Mouse (Mus musculus) liver, adult 2 months (tissue): ENCODE measurements at regions not wholly inside any gene's neighbourhood (a gene's known extent, or its start where the extent isn't known, plus 50 kb on each side); places are given as distances from the start of the nearest gene placed in this dataset.

Source experiments
- CTCF ChIP-seq: fragments of 200-500 bp; IDR thresholded peaks from 2 replicates; pipeline ENCODE4 v1.5.1; 2011; ENCODE audit warnings: low read depth, low read length, control low read depth
- POLR2A ChIP-seq: fragments of 200-500 bp; IDR thresholded peaks from 2 replicates; pipeline ENCODE4 v1.6.1; 2011; ENCODE audit warnings: low read length, control low read depth; ENCODE audit not compliant: insufficient read depth; ENCODE audit errors: extremely low read depth

DNA sequence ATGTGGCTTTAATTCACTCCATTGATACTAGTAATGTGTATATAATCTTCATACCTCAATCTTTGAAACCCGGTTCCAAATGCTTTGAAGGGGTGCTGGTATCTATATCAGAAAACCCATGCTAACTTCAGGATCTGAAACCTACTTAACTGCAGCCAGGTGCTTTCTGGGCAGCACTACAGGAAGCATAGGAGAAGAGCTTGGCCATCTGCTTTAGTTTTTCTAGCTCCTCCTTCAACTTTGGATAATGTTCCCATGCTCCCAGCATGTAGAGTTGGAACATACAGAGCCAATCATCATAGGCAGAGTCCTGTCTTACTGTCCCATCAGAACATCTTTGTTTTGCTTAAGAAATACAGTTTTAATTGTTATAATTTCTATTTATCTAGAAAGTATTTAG, 99.3 kb downstream of the Stard3nl start:
- TF ChIP-seq POLR2A (no peak), CTCF (no peak)
